Mouse (Mus musculus) cortical plate, adult 2 months (tissue): ENCODE measurements around the gene Mycn.

Experiments
- CTCF ChIP-seq: fragments of 200-500 bp; IDR thresholded peaks from 2 replicates; pipeline ENCODE4 v1.5.1; 2011; ENCODE audit warnings: mild to moderate bottlenecking, control low read depth, low read length; ENCODE audit not compliant: insufficient read depth; ENCODE audit errors: extremely low read depth
- POLR2A ChIP-seq: fragments of 200-500 bp; IDR thresholded peaks from 2 replicates; pipeline ENCODE4 v1.6.1; 2011; ENCODE audit warnings: mild to moderate bottlenecking, low read length, control low read depth; ENCODE audit not compliant: insufficient read depth; ENCODE audit errors: extremely low read depth

DNA sequence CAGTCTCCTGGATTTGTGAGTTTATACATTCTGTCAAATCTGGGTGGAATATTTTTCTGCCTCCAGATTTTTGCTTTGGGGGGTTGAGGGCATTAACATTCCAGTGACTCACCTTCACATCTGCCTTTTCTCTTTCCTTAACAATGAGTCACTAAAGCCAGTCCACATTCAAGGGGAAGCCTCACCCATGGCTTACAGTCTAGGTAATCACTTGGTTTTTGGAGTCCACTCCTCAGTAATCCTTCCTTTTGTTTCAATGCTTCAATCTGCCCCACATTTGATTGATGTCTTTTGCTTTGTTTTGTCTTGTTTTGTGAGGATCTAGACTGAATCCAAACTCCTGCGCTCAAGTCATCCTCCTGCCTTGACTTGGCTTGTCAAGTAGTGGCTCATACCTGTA, 41.3 kb upstream of the Mycn start:
- TF ChIP-seq CTCF = no peak
- TF ChIP-seq POLR2A = no peak
